Mouse (Mus musculus): ENCODE measurements around the gene Anks1. TPM values are rescaled to one million over a fixed set of nuclear protein-coding genes. Genes with fewer than 3 reads are reported as not detected.

Anks1 gene
- polyA plus RNA-seq, 1 experiment from 2014 or later = 61.0 TPM

- WGBS = 14% methylated on average over 10 of the region's 10 CpGs
- H3K27ac ChIP-seq = no peak overlapping the region
- peaks cover 4% of the 10 kb centered on the region; the same call in 1 of the 2 replicates for H3K27me3 ChIP-seq
- no peak overlapping the region for H3K4me2 ChIP-seq
- no peak overlapping the region for H3K9ac ChIP-seq
- no peak for ATAC-seq (ENCODE audit: low FRiP score)
- no peaks in the 10 kb centered on the region for H3K36me3 ChIP-seq (replicated peaks)
- H3K4me3 ChIP-seq (replicated peaks) = no peak overlapping the region
- H3K9me3 ChIP-seq = peaks cover 4% of the 10 kb centered on the region; the same call in 1 of the 2 replicates
- peaks cover 19% of the 10 kb centered on the region for H3K4me1 ChIP-seq
Observed at GRCm38 (mm10) chr17:28101902-28102319, 192.8 kb downstream of the Anks1 start.

GRCm38 (mm10) chr17:28104416-28104815, 195.3 kb downstream of the Anks1 start:
- Histone ChIP-seq H3K9me3 (peaks cover 4% of the 10 kb centered on the region; the same call in 1 of the 2 replicates), H3K4me3 (replicated peaks) (no peak overlapping the region), H3K36me3 (replicated peaks) (no peaks in the 10 kb centered on the region), H3K4me1 (peaks cover 28% of the 10 kb centered on the region), H3K4me2 (no peak overlapping the region), H3K9ac (no peak overlapping the region), H3K27me3 (peaks cover 4% of the 10 kb centered on the region; the same call in 1 of the 2 replicates), H3K27ac (no peak overlapping the region)
- no peak for ATAC-seq (ENCODE audit: low FRiP score)
- WGBS = 88% methylated on average over 6 of the region's 6 CpGs

GRCm38 (mm10) chr17:28106352-28106751, 197.2 kb downstream of the Anks1 start:
- Histone ChIP-seq H3K4me2 (no peak overlapping the region), H3K9me3 (no peaks in the 10 kb centered on the region), H3K36me3 (replicated peaks) (no peaks in the 10 kb centered on the region), H3K4me3 (replicated peaks) (no peak overlapping the region), H3K4me1 (peaks cover 27% of the 10 kb centered on the region), H3K27ac (no peak overlapping the region), H3K9ac (no peak overlapping the region), H3K27me3 (peaks cover 4% of the 10 kb centered on the region; the same call in 1 of the 2 replicates)
- no peak for ATAC-seq (ENCODE audit: low FRiP score)
- WGBS = 76% methylated on average over 6 of the region's 6 CpGs

- Histone ChIP-seq H3K4me2 (0 out of 2 replicates have a peak overlapping the region, but pooled peaks have one; percentile 6), H3K36me3 (replicated peaks) (no peaks in the 10 kb centered on the region), H3K9me3 (no peaks in the 10 kb centered on the region), H3K9ac (no peak overlapping the region; the same call in 1 of the 2 replicates), H3K4me1 (peaks cover 18% of the 10 kb centered on the region), H3K27me3 (peaks cover 4% of the 10 kb centered on the region; the same call in 1 of the 2 replicates), H3K4me3 (replicated peaks) (no peak overlapping the region), H3K27ac (peak overlapping the region; percentile 43; the same call in 1 of the 2 replicates)
- peak; percentile 67; the same call in 1 of the 2 replicates for ATAC-seq (ENCODE audit: low FRiP score)
- 10% methylated on average over 14 of the region's 14 CpGs for WGBS
Observed at GRCm38 (mm10) chr17:28107275-28107674, 198.2 kb downstream of the Anks1 start.

GRCm38 (mm10) chr17:28112266-28112665, 203.2 kb downstream of the Anks1 start:
- H3K9ac ChIP-seq = no peak overlapping the region
- H3K4me2 ChIP-seq = no peak overlapping the region
- H3K4me3 ChIP-seq (replicated peaks) = no peak overlapping the region
- H3K27me3 ChIP-seq = no peaks in the 10 kb centered on the region
- H3K9me3 ChIP-seq = no peaks in the 10 kb centered on the region
- H3K4me1 ChIP-seq = peaks cover 23% of the 10 kb centered on the region
- ATAC-seq (ENCODE audit: low FRiP score) = no peak
- no peaks in the 10 kb centered on the region for H3K36me3 ChIP-seq (replicated peaks)
- H3K27ac ChIP-seq = no peak overlapping the region
- WGBS = 89% methylated on average over 8 of the region's 8 CpGs

Other genes with a start within 250 kb of the Anks1 start
- gene Spdef, start 180.4 kb upstream of the Anks1 start, polyA plus RNA-seq (2016; fragmentation: Nextera tagmentation; extraction: Ambion mirVana) = 0.37 TPM in 1 of 2 replicates, not detected in the other
- 11.1 and 11.4 TPM in 2 replicates for gene D17Wsu92e, start 88.7 kb upstream of the Anks1 start, polyA plus RNA-seq (2016; fragmentation: Nextera tagmentation; extraction: Ambion mirVana)
- gene Snrpc, start 71.2 kb upstream of the Anks1 start, polyA plus RNA-seq (2016; fragmentation: Nextera tagmentation; extraction: Ambion mirVana) = 367 and 371 TPM in 2 replicates
- 10.0 and 10.5 TPM in 2 replicates for gene Uhrf1bp1, start 52.9 kb upstream of the Anks1 start, polyA plus RNA-seq (2016; fragmentation: Nextera tagmentation; extraction: Ambion mirVana)
- 100 and 101 TPM in 2 replicates for gene Taf11, start 538 bp downstream of the Anks1 start, polyA plus RNA-seq (2016; fragmentation: Nextera tagmentation; extraction: Ambion mirVana)
- gene Tcp11, start 171.3 kb downstream of the Anks1 start, polyA plus RNA-seq (2016; fragmentation: Nextera tagmentation; extraction: Ambion mirVana) = 1.1 and 1.6 TPM in 2 replicates
- 6.9 and 7.0 TPM in 2 replicates for gene Scube3, start 232.8 kb downstream of the Anks1 start, polyA plus RNA-seq (2016; fragmentation: Nextera tagmentation; extraction: Ambion mirVana)

Measured in forebrain, embryonic 12.5 days (tissue).